Mouse (Mus musculus): ENCODE measurements around the gene Rab29. TPM values are rescaled to one million over a fixed set of nuclear protein-coding genes. Genes with fewer than 3 reads are reported as not detected.

Gene Rab29
- polyA plus RNA-seq, 1 experiment from 2014 or later: 10.3 TPM

Other genes with a start within 250 kb of the Rab29 start
- 0.18 and 0.49 TPM in 2 replicates for gene Ctse, start 228.9 kb upstream of the Rab29 start, polyA plus RNA-seq (2014; fragmentation: Nextera tagmentation; extraction: Ambion mirVana)
- gene Rab7b, start 178.5 kb upstream of the Rab29 start, polyA plus RNA-seq (2014; fragmentation: Nextera tagmentation; extraction: Ambion mirVana): 0.62 and 0.99 TPM in 2 replicates
- gene Slc26a9, start 123.2 kb upstream of the Rab29 start, polyA plus RNA-seq (2014; fragmentation: Nextera tagmentation; extraction: Ambion mirVana): not detected in 2 replicates
- 0.72 and 2.3 TPM in 2 replicates for gene Pm20d1, start 69.8 kb upstream of the Rab29 start, polyA plus RNA-seq (2014; fragmentation: Nextera tagmentation; extraction: Ambion mirVana)
- gene Slc41a1, start 39.7 kb upstream of the Rab29 start, polyA plus RNA-seq (2014; fragmentation: Nextera tagmentation; extraction: Ambion mirVana): 9.3 and 10.2 TPM in 2 replicates
- 50.6 and 54.6 TPM in 2 replicates for gene Nucks1, start 43.3 kb downstream of the Rab29 start, polyA plus RNA-seq (2014; fragmentation: Nextera tagmentation; extraction: Ambion mirVana)
- 11.8 TPM in 2 replicates for gene Slc45a3, start 95.7 kb downstream of the Rab29 start, polyA plus RNA-seq (2014; fragmentation: Nextera tagmentation; extraction: Ambion mirVana)
- 18.7 and 21.6 TPM in 2 replicates for gene Elk4, start 140.4 kb downstream of the Rab29 start, polyA plus RNA-seq (2014; fragmentation: Nextera tagmentation; extraction: Ambion mirVana)
- gene Mfsd4a, start 200.8 kb downstream of the Rab29 start, polyA plus RNA-seq (2014; fragmentation: Nextera tagmentation; extraction: Ambion mirVana): 10.7 and 12.6 TPM in 2 replicates

Data from neural tube, embryonic 11.5 days (tissue).